Mouse (Mus musculus) liver, embryonic 16.5 days (tissue): ENCODE data around the gene Naga. TPM values are rescaled to one million over a fixed set of nuclear protein-coding genes. Genes with fewer than 3 reads are reported as not detected.

Source experiments
- ATAC-seq: fragments of 200-750 bp; cut with Nextera tagmentation; 2 replicates; pipeline ENCODE4 v1.8.0; 2017; ENCODE audit warnings: low read depth, mild to moderate bottlenecking, moderate number of reproducible peaks, moderate library complexity
- H3K27ac ChIP-seq: fragments of 300-500 bp; sonication (generic); 2 replicates; pipeline ENCODE4 v1.5.1; 2014; ENCODE audit warnings: mild to moderate bottlenecking, low read length
- H3K27me3 ChIP-seq: fragments of 300-500 bp; sonication (generic); 2 replicates; pipeline ENCODE4 v1.6.1; 2014; ENCODE audit warnings: low read depth, low read length, mixed read lengths; ENCODE audit not compliant: control insufficient read depth, insufficient read depth
- H3K36me3 ChIP-seq: fragments of 300-500 bp; sonication (generic); 2 replicates; pipeline ENCODE4 v1.6.1; 2014; ENCODE audit warnings: mild to moderate bottlenecking; ENCODE audit not compliant: control insufficient read depth, insufficient read depth
- H3K4me1 ChIP-seq: fragments of 300-500 bp; sonication (generic); 2 replicates; pipeline ENCODE4 v1.6.1; 2014; ENCODE audit warnings: low read depth, low read length, mixed read lengths; ENCODE audit not compliant: control insufficient read depth
- H3K4me2 ChIP-seq: fragments of 300-500 bp; sonication (generic); 2 replicates; pipeline ENCODE4 v1.6.1; 2014; ENCODE audit warnings: low read depth, low read length, mixed read lengths
- H3K4me3 ChIP-seq: fragments of 300-500 bp; sonication (generic); 2 replicates; pipeline ENCODE4 v1.5.1; 2014; ENCODE audit warnings: low read depth, mild to moderate bottlenecking, low read length
- H3K9ac ChIP-seq: fragments of 300-500 bp; sonication (generic); 2 replicates; pipeline ENCODE4 v1.6.1; 2014; ENCODE audit warnings: low read depth, low read length
- H3K9me3 ChIP-seq: fragments of 300-500 bp; sonication (generic); replicated peaks from 2 replicates; pipeline ENCODE4 v1.6.1; 2016; ENCODE audit warnings: low read length; ENCODE audit not compliant: control insufficient read depth
- WGBS: fragments of 180-500 bp; shearing (Covaris S2); extraction: QIAGEN DNeasy Blood & Tissue Kit; methylation state at CpG from one replicate; pipeline ENCODE4 v1.1.7; 2014; ENCODE audit not compliant: insufficient replicate concordance; 5-methylcytosine and 5-hydroxymethylcytosine counted together
- polyA plus RNA-seq: library from polyadenylated mRNA; unstranded; fragments of >200 nt; fragmentation: Nextera tagmentation; extraction: Ambion mirVana; gene quantifications from 2 replicates; pipeline ENCODE4 v1.2.1, GENCODE M21; 2015

The Naga gene
- 48.2 and 51.1 TPM in 2 replicates for polyA plus RNA-seq

- under 1% methylated on average over 41 of the region's 41 CpGs for WGBS
- Histone ChIP-seq H3K4me1 (peaks cover 60% of the 10 kb centered on the region), H3K9ac (peak within 1 kb of the TSS; percentile 96), H3K36me3 (peaks cover 36% of the 10 kb centered on the region), H3K9me3 (no peaks in the 10 kb centered on the region), H3K27ac (peak within 1 kb of the TSS; percentile 100), H3K4me2 (peak within 1 kb of the TSS; percentile 94), H3K4me3 (peak within 1 kb of the TSS; percentile 77), H3K27me3 (no peaks in the 10 kb centered on the region)
- peak; percentile 77 for ATAC-seq
Observed at GRCm38 (mm10) chr15:82338593-82339112, at the start of gene Naga, which contains the start of the genes Pheta2 and Smdt1. TSS of gene Naga (minus strand) at chr15:82338925. TSS of gene Pheta2 (plus strand) at chr15:82338942. TSS of gene Smdt1 (plus strand) at chr15:82338959.

DNA sequence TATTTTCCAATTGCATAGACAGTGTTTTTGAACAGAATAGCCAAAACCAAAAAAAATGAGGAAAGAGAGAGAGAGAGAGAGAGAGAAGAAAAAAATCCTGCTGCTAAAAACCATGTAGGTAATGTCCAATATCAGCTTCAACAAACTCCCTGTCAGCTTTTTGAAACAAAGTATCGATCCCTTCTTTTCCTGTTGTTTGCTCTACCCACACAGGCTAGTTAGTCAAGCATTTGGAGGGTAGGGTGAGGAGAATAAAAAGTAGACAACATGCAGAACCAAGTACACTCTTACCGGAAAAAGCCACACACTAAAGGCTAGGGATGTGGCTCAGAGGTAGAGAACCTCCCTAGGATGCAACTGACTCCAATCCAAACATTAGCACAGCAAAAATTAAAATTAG, 47.0 kb upstream of the Naga start:
- no peak overlapping the region for H3K9ac ChIP-seq
- no peak for ATAC-seq
- H3K27ac ChIP-seq = no peak overlapping the region
- H3K9me3 ChIP-seq = no peaks in the 10 kb centered on the region
- WGBS = 63% methylated on average over 2 of the region's 2 CpGs
- no peak overlapping the region for H3K4me2 ChIP-seq
- no peaks in the 10 kb centered on the region for H3K36me3 ChIP-seq
- H3K4me1 ChIP-seq = no peaks in the 10 kb centered on the region; the same call in 1 of the 2 replicates
- H3K27me3 ChIP-seq = no peaks in the 10 kb centered on the region
- H3K4me3 ChIP-seq = no peak overlapping the region

DNA sequence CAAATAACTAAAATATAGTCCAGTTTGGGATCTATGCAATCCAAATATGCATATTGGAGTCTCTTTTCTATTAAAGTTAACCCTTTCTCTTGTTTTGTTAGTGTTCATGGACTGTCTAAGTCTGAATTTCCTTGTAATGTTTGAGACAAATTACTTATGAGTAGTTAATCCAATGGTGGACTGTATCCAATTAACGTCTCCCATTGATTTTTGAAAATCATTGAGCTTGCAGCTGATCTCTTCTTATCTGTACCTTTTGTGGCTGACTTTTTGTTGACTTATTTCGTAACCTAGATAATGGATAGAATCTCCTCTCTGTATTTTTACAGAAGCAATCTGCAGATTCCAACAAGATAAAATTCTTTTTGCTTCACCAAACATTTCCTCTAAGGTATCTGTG, 43.7 kb upstream of the Naga start:
- Histone ChIP-seq H3K4me1 (no peaks in the 10 kb centered on the region; the same call in none of the 2 replicates), H3K36me3 (no peaks in the 10 kb centered on the region), H3K4me2 (no peak overlapping the region), H3K4me3 (no peak overlapping the region), H3K9ac (no peak overlapping the region), H3K27me3 (no peaks in the 10 kb centered on the region), H3K27ac (no peak overlapping the region), H3K9me3 (no peaks in the 10 kb centered on the region)
- ATAC-seq = no peak
- 39% methylated on average over 2 of the region's 2 CpGs for WGBS

DNA sequence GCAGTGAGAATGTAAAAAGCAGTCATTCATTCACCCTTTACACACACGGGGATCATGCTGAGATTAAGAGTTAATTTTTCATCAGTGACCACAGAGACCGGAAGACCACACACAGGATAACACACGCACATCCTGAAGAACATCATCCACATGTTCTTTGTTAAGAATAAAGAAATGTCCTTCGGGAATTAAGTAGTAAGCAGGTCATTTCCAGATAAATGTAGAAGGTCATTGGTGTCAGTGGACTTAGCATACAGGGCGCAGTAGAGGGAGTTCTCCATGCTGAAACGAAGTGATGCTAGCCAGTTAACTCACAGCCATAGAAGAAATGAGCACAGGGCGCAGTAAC, 42.0 kb upstream of the Naga start:
- Histone ChIP-seq H3K4me2 (peak overlapping the region; percentile 36), H3K9me3 (no peaks in the 10 kb centered on the region), H3K36me3 (no peaks in the 10 kb centered on the region), H3K27me3 (no peaks in the 10 kb centered on the region), H3K27ac (peak overlapping the region; percentile 69), H3K9ac (no peak overlapping the region), H3K4me1 (no peaks in the 10 kb centered on the region; the same call in none of the 2 replicates), H3K4me3 (peak overlapping the region; percentile 30; the same call in 1 of the 2 replicates)
- WGBS = 36% methylated on average over 7 of the region's 7 CpGs
- ATAC-seq = no peak

- ATAC-seq = peak; percentile 57
- peak within 1 kb of the TSS; percentile 59 for H3K9ac ChIP-seq
- WGBS = 3% methylated on average over 21 of the region's 24 CpGs
- H3K4me1 ChIP-seq = no peaks in the 10 kb centered on the region; the same call in none of the 2 replicates
- peak within 1 kb of the TSS; percentile 52 for H3K4me3 ChIP-seq
- H3K36me3 ChIP-seq = no peaks in the 10 kb centered on the region
- peak within 1 kb of the TSS; percentile 51 for H3K4me2 ChIP-seq
- H3K27me3 ChIP-seq = no peaks in the 10 kb centered on the region
- H3K27ac ChIP-seq = peak within 1 kb of the TSS; percentile 77
- no peaks in the 10 kb centered on the region for H3K9me3 ChIP-seq
Observed at GRCm38 (mm10) chr15:82379871-82380713, 41.4 kb upstream of the Naga start, which contains the start of gene Cyp2d22. TSS of gene Cyp2d22 (minus strand) at chr15:82380260.

DNA sequence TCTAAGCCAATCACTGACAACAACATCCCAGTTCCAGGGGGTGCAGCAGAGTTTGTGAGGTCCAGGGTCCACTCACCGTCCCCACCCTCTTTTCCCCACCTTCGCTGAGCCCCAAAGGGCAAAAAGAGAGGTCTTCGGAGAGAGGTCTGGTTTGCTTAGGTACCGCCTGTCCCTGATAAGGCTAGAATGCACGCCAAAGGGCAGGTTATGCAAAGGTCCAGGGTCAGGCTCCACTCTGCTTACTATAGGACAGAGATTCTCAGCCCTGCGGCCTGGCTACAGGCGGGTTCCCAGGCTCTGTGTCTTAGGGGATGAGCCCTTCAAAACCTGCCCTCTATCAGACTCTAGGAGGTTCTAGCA, 40.8 kb upstream of the Naga start:
- Histone ChIP-seq H3K4me2 (peak overlapping the region; percentile 51), H3K27me3 (no peaks in the 10 kb centered on the region), H3K9ac (peak overlapping the region; percentile 59; the same call in 1 of the 2 replicates), H3K9me3 (no peaks in the 10 kb centered on the region), H3K4me3 (peak overlapping the region; percentile 52), H3K4me1 (no peaks in the 10 kb centered on the region; the same call in none of the 2 replicates), H3K36me3 (no peaks in the 10 kb centered on the region), H3K27ac (peak overlapping the region; percentile 77)
- WGBS = 20% methylated on average over 7 of the region's 7 CpGs
- peak; percentile 84 for ATAC-seq

GRCm38 (mm10) chr15:82378261-82379180, 39.8 kb upstream of the Naga start:
- Histone ChIP-seq H3K9ac (no peak overlapping the region), H3K27me3 (no peaks in the 10 kb centered on the region), H3K4me1 (no peaks in the 10 kb centered on the region; the same call in none of the 2 replicates), H3K36me3 (no peaks in the 10 kb centered on the region), H3K27ac (peak overlapping the region; percentile 77), H3K9me3 (no peaks in the 10 kb centered on the region), H3K4me2 (peak overlapping the region; percentile 46), H3K4me3 (peak overlapping the region; percentile 22)
- no peak for ATAC-seq
- 50% methylated on average over 15 of the region's 15 CpGs for WGBS

GRCm38 (mm10) chr15:82377701-82378100, 39.0 kb upstream of the Naga start:
- ATAC-seq = no peak
- Histone ChIP-seq H3K36me3 (no peaks in the 10 kb centered on the region), H3K9me3 (no peaks in the 10 kb centered on the region), H3K27ac (peak overlapping the region; percentile 4; the same call in 1 of the 2 replicates), H3K27me3 (no peaks in the 10 kb centered on the region), H3K9ac (no peak overlapping the region), H3K4me2 (peak overlapping the region; percentile 46; the same call in 1 of the 2 replicates), H3K4me3 (no peak overlapping the region), H3K4me1 (no peaks in the 10 kb centered on the region; the same call in none of the 2 replicates)
- WGBS = 50% methylated on average over 5 of the region's 5 CpGs
